Mouse (Mus musculus) intestine, embryonic 16.5 days (tissue): Measurements from ENCODE around the gene Acoxl. TPM values are rescaled to one million over a fixed set of nuclear protein-coding genes. Genes with fewer than 3 reads are reported as not detected.

ENCODE experiments used
- ATAC-seq: fragments of 200-750 bp; cut with Nextera tagmentation; 2 replicates; pipeline ENCODE4 v1.8.0; 2017; ENCODE audit warnings: moderate TSS enrichment, moderate library complexity
- H3K27ac ChIP-seq: fragments of 300-500 bp; sonication (generic); 2 replicates; pipeline ENCODE4 v1.5.1; 2014; ENCODE audit warnings: mild to moderate bottlenecking, low read length
- H3K27me3 ChIP-seq: fragments of 300-500 bp; sonication (generic); replicated peaks from 2 replicates; pipeline ENCODE4 v1.6.1; 2014; ENCODE audit warnings: low read length, control low read depth, mixed read lengths; ENCODE audit not compliant: control insufficient read depth, insufficient read depth
- H3K36me3 ChIP-seq: fragments of 300-500 bp; sonication (generic); 2 replicates; pipeline ENCODE4 v1.6.1; 2014; ENCODE audit warnings: low read length, control low read depth; ENCODE audit not compliant: control insufficient read depth, insufficient read depth
- H3K4me1 ChIP-seq: fragments of 300-500 bp; sonication (generic); 2 replicates; pipeline ENCODE4 v1.6.1; 2014; ENCODE audit warnings: low read length, control low read depth, mixed read lengths; ENCODE audit not compliant: control insufficient read depth, insufficient read depth
- H3K4me2 ChIP-seq: fragments of 300-500 bp; sonication (generic); 2 replicates; pipeline ENCODE4 v1.6.1; 2014; ENCODE audit warnings: low read depth, low read length, control low read depth
- H3K4me3 ChIP-seq: fragments of 300-500 bp; sonication (generic); 2 replicates; pipeline ENCODE4 v1.5.1; 2014; ENCODE audit warnings: mild to moderate bottlenecking, low read length
- H3K9ac ChIP-seq: fragments of 300-500 bp; sonication (generic); 2 replicates; pipeline ENCODE4 v1.6.1; 2014; ENCODE audit warnings: low read depth, low read length
- H3K9me3 ChIP-seq: fragments of 300-500 bp; sonication (generic); 2 replicates; pipeline ENCODE4 v1.6.1; 2016; ENCODE audit warnings: low read length, control low read depth; ENCODE audit not compliant: control insufficient read depth
- WGBS: fragments of 180-500 bp; shearing (Covaris S2); extraction: QIAGEN DNeasy Blood & Tissue Kit; methylation state at CpG from one replicate; pipeline ENCODE4 v1.1.7; 2014; 5-methylcytosine and 5-hydroxymethylcytosine counted together
- polyA plus RNA-seq: library from polyadenylated mRNA; unstranded; fragments of >200 nt; fragmentation: Nextera tagmentation; extraction: Ambion mirVana; gene quantifications from 2 replicates; pipeline ENCODE4 v1.2.1, GENCODE M21; 2015

Gene Acoxl
- polyA plus RNA-seq, 1 experiment from 2014 or later: 0.10 TPM

- Histone ChIP-seq H3K4me3 (no peak overlapping the region), H3K4me1 (peaks cover 15% of the 10 kb centered on the region), H3K36me3 (no peaks in the 10 kb centered on the region), H3K9ac (no peak overlapping the region), H3K27ac (no peak overlapping the region), H3K27me3 (peaks cover 8% of the 10 kb centered on the region; the same call in 1 of the 2 replicates), H3K9me3 (no peaks in the 10 kb centered on the region), H3K4me2 (no peak overlapping the region)
- ATAC-seq: no peak
- 95% methylated on average over 9 of the region's 9 CpGs for WGBS
Measured at GRCm38 (mm10) chr2:128118971-128119370, 280.3 kb downstream of the Acoxl start.

GRCm38 (mm10) chr2:128122491-128122890 lies 283.8 kb downstream of the Acoxl start:
- 3% methylated on average over 9 of the region's 9 CpGs for WGBS
- Histone ChIP-seq H3K4me1 (peaks cover 26% of the 10 kb centered on the region), H3K27me3 (peaks cover 13% of the 10 kb centered on the region; the same call in 1 of the 2 replicates), H3K9ac (no peak overlapping the region), H3K9me3 (no peaks in the 10 kb centered on the region), H3K27ac (no peak overlapping the region), H3K4me2 (peak overlapping the region; percentile 99), H3K36me3 (no peaks in the 10 kb centered on the region), H3K4me3 (peak overlapping the region; percentile 34)
- ATAC-seq: no peak

- ATAC-seq: no peak
- Histone ChIP-seq H3K9ac (peak overlapping the region; percentile 50; the same call in 1 of the 2 replicates), H3K4me2 (peak overlapping the region; percentile 99), H3K4me1 (peaks cover 26% of the 10 kb centered on the region), H3K36me3 (no peaks in the 10 kb centered on the region), H3K27ac (no peak overlapping the region), H3K9me3 (no peaks in the 10 kb centered on the region), H3K4me3 (peak overlapping the region; percentile 34), H3K27me3 (peaks cover 13% of the 10 kb centered on the region; the same call in 1 of the 2 replicates)
- 4% methylated on average over 40 of the region's 40 CpGs for WGBS
Measured at GRCm38 (mm10) chr2:128122891-128123771, 284.5 kb downstream of the Acoxl start.

GRCm38 (mm10) chr2:128123921-128124683 lies 285.4 kb downstream of the Acoxl start:
- H3K4me3 ChIP-seq: peak overlapping the region; percentile 34
- H3K4me1 ChIP-seq: peaks cover 31% of the 10 kb centered on the region
- ATAC-seq: no peak
- WGBS: 15% methylated on average over 23 of the region's 23 CpGs
- no peaks in the 10 kb centered on the region for H3K36me3 ChIP-seq
- peaks cover 13% of the 10 kb centered on the region; the same call in 1 of the 2 replicates for H3K27me3 ChIP-seq
- peak overlapping the region; percentile 99 for H3K4me2 ChIP-seq
- H3K9ac ChIP-seq: no peak overlapping the region; the same call in 1 of the 2 replicates
- H3K27ac ChIP-seq: no peak overlapping the region
- H3K9me3 ChIP-seq: no peaks in the 10 kb centered on the region

GRCm38 (mm10) chr2:128124693-128125092 lies 286.0 kb downstream of the Acoxl start:
- Histone ChIP-seq H3K27me3 (peaks cover 13% of the 10 kb centered on the region; the same call in 1 of the 2 replicates), H3K27ac (no peak overlapping the region), H3K4me1 (peaks cover 31% of the 10 kb centered on the region), H3K9ac (no peak overlapping the region), H3K4me2 (peak overlapping the region; percentile 99), H3K4me3 (peak overlapping the region; percentile 80), H3K9me3 (no peaks in the 10 kb centered on the region), H3K36me3 (no peaks in the 10 kb centered on the region)
- 21% methylated on average over 15 of the region's 15 CpGs for WGBS
- ATAC-seq: no peak

- under 1% methylated on average over 76 of the region's 76 CpGs for WGBS
- Histone ChIP-seq H3K9ac (peak within 1 kb of the TSS; percentile 80), H3K27ac (peak within 1 kb of the TSS; percentile 77), H3K4me2 (peak within 1 kb of the TSS; percentile 99), H3K9me3 (no peaks in the 10 kb centered on the region), H3K4me3 (peak within 1 kb of the TSS; percentile 80), H3K4me1 (peaks cover 31% of the 10 kb centered on the region), H3K27me3 (peaks cover 13% of the 10 kb centered on the region; the same call in 1 of the 2 replicates), H3K36me3 (no peaks in the 10 kb centered on the region; the same call in none of the 2 replicates)
- ATAC-seq: peak; percentile 84
Measured at GRCm38 (mm10) chr2:128125635-128126470, 287.2 kb downstream of the Acoxl start, which contains the start of gene Bcl2l11. Gene Bcl2l11, plus strand, starts transcription at chr2:128126038.

- Histone ChIP-seq H3K36me3 (no peaks in the 10 kb centered on the region; the same call in none of the 2 replicates), H3K4me2 (peak overlapping the region; percentile 99), H3K4me1 (peaks cover 31% of the 10 kb centered on the region), H3K27me3 (peaks cover 13% of the 10 kb centered on the region; the same call in 1 of the 2 replicates), H3K4me3 (peak overlapping the region; percentile 80), H3K9ac (peak overlapping the region; percentile 80), H3K27ac (peak overlapping the region; percentile 77), H3K9me3 (no peaks in the 10 kb centered on the region)
- under 1% methylated on average over 35 of the region's 35 CpGs for WGBS
- no peak; the same call in 1 of the 2 replicates for ATAC-seq
Measured at GRCm38 (mm10) chr2:128126591-128127051, 287.9 kb downstream of the Acoxl start.

GRCm38 (mm10) chr2:128127121-128127671 lies 288.5 kb downstream of the Acoxl start:
- ATAC-seq: peak; percentile 90
- Histone ChIP-seq H3K36me3 (no peaks in the 10 kb centered on the region; the same call in none of the 2 replicates), H3K4me2 (peak overlapping the region; percentile 99), H3K27me3 (peaks cover 13% of the 10 kb centered on the region; the same call in 1 of the 2 replicates), H3K4me3 (peak overlapping the region; percentile 80), H3K27ac (peak overlapping the region; percentile 86), H3K9me3 (no peaks in the 10 kb centered on the region), H3K4me1 (peaks cover 31% of the 10 kb centered on the region), H3K9ac (peak overlapping the region; percentile 80)
- under 1% methylated on average over 67 of the region's 67 CpGs for WGBS
